Mouse (Mus musculus): ENCODE data around the gene Sart3. TPM values are rescaled to one million over a fixed set of nuclear protein-coding genes. Genes with fewer than 3 reads are reported as not detected.
"Not testable (repeated sequence)": the region's sequence is repeated elsewhere in the genome, so short reads cannot be mapped to it uniquely, and the experiment has no call there.

Gene Sart3
- polyA plus RNA-seq, 1 experiment from 2014 or later: 9.1 TPM

- no peak overlapping the region for H3K9ac ChIP-seq (ENCODE audit: low read depth, low read length)
- no peak overlapping the region for H3K4me2 ChIP-seq (replicated peaks; ENCODE audit: low read depth)
- no peak overlapping the region for H3K4me3 ChIP-seq (ENCODE audit: low read depth, low read length)
- 71% methylated on average over 5 of the region's 5 CpGs for WGBS
- ATAC-seq: no peak
- H3K4me1 ChIP-seq (replicated peaks; ENCODE audit: control insufficient read depth, insufficient read depth, low read length): 0 out of 2 replicates have a peak, but pooled peaks cover 2% of the 10 kb centered on the region
- H3K27ac ChIP-seq (ENCODE audit: low read depth, low read length): no peak overlapping the region
- H3K27me3 ChIP-seq (replicated peaks; ENCODE audit: control insufficient read depth, insufficient read depth, low read length): peaks cover 6% of the 10 kb centered on the region; the same call in 1 of the 2 replicates
- no peak for TF ChIP-seq CTCF (IDR thresholded peaks at IDR 0.05; ENCODE audit: low read depth)
- H3K9me3 ChIP-seq (ENCODE audit: control insufficient read depth): no peaks in the 10 kb centered on the region
- H3K36me3 ChIP-seq (ENCODE audit: control insufficient read depth, insufficient read depth): no peaks in the 10 kb centered on the region
Observed at GRCm38 (mm10) chr5:113786985-113787384, 14.7 kb upstream of the Sart3 start.

- H3K9me3 ChIP-seq (ENCODE audit: control insufficient read depth); H3K36me3 ChIP-seq (ENCODE audit: control insufficient read depth, insufficient read depth); H3K4me3 ChIP-seq (ENCODE audit: low read depth, low read length); H3K4me1 ChIP-seq (replicated peaks; ENCODE audit: control insufficient read depth, insufficient read depth, low read length); H3K4me2 ChIP-seq (replicated peaks; ENCODE audit: low read depth); ATAC-seq; H3K9ac ChIP-seq (ENCODE audit: low read depth, low read length); H3K27ac ChIP-seq (ENCODE audit: low read depth, low read length); H3K27me3 ChIP-seq (replicated peaks; ENCODE audit: control insufficient read depth, insufficient read depth, low read length): not testable (repeated sequence)
- WGBS: 26% methylated on average over 3 of the region's 3 CpGs
Observed at GRCm38 (mm10) chr5:113784104-113784503, 11.8 kb upstream of the Sart3 start.

- 8% methylated on average over 12 of the region's 12 CpGs for WGBS
- peaks cover 6% of the 10 kb centered on the region; the same call in 1 of the 2 replicates for H3K27me3 ChIP-seq (replicated peaks; ENCODE audit: control insufficient read depth, insufficient read depth, low read length)
- peak overlapping the region; percentile 50 for H3K27ac ChIP-seq (ENCODE audit: low read depth, low read length)
- TF ChIP-seq CTCF (IDR thresholded peaks at IDR 0.05; ENCODE audit: low read depth): no peak
- H3K36me3 ChIP-seq (ENCODE audit: control insufficient read depth, insufficient read depth): no peaks in the 10 kb centered on the region
- no peaks in the 10 kb centered on the region for H3K9me3 ChIP-seq (ENCODE audit: control insufficient read depth)
- no peak overlapping the region for H3K4me2 ChIP-seq (replicated peaks; ENCODE audit: low read depth)
- ATAC-seq: 0 out of 2 replicates have a peak, but pooled peaks have one; percentile 20
- no peaks in the 10 kb centered on the region for H3K4me1 ChIP-seq (replicated peaks; ENCODE audit: control insufficient read depth, insufficient read depth, low read length)
- H3K4me3 ChIP-seq (ENCODE audit: low read depth, low read length): no peak overlapping the region
- no peak overlapping the region for H3K9ac ChIP-seq (ENCODE audit: low read depth, low read length)
Observed at GRCm38 (mm10) chr5:113783581-113784001, 11.3 kb upstream of the Sart3 start.

GRCm38 (mm10) chr5:113782624-113783023 is 10.3 kb upstream of the Sart3 start:
- ATAC-seq: no peak
- Histone ChIP-seq H3K4me1 (replicated peaks; ENCODE audit: control insufficient read depth, insufficient read depth, low read length) (no peaks in the 10 kb centered on the region), H3K27me3 (replicated peaks; ENCODE audit: control insufficient read depth, insufficient read depth, low read length) (peaks cover 6% of the 10 kb centered on the region; the same call in 1 of the 2 replicates), H3K4me3 (ENCODE audit: low read depth, low read length) (no peak overlapping the region), H3K36me3 (ENCODE audit: control insufficient read depth, insufficient read depth) (no peaks in the 10 kb centered on the region), H3K9ac (ENCODE audit: low read depth, low read length) (no peak overlapping the region), H3K27ac (ENCODE audit: low read depth, low read length) (no peak overlapping the region), H3K4me2 (replicated peaks; ENCODE audit: low read depth) (no peak overlapping the region), H3K9me3 (ENCODE audit: control insufficient read depth) (no peaks in the 10 kb centered on the region)
- 81% methylated on average over 7 of the region's 7 CpGs for WGBS
- no peak for TF ChIP-seq CTCF (IDR thresholded peaks at IDR 0.05; ENCODE audit: low read depth)

- H3K9ac ChIP-seq (ENCODE audit: low read depth, low read length): no peak overlapping the region
- WGBS: 80% methylated on average over 7 of the region's 7 CpGs
- H3K36me3 ChIP-seq (ENCODE audit: control insufficient read depth, insufficient read depth): peaks cover 4% of the 10 kb centered on the region
- TF ChIP-seq CTCF (IDR thresholded peaks at IDR 0.05; ENCODE audit: low read depth): no peak
- H3K4me3 ChIP-seq (ENCODE audit: low read depth, low read length): no peak overlapping the region
- peaks cover 6% of the 10 kb centered on the region; the same call in 1 of the 2 replicates for H3K27me3 ChIP-seq (replicated peaks; ENCODE audit: control insufficient read depth, insufficient read depth, low read length)
- no peak overlapping the region for H3K27ac ChIP-seq (ENCODE audit: low read depth, low read length)
- ATAC-seq: no peak
- H3K4me2 ChIP-seq (replicated peaks; ENCODE audit: low read depth): no peak overlapping the region
- H3K9me3 ChIP-seq (ENCODE audit: control insufficient read depth): no peaks in the 10 kb centered on the region
- no peaks in the 10 kb centered on the region for H3K4me1 ChIP-seq (replicated peaks; ENCODE audit: control insufficient read depth, insufficient read depth, low read length)
Observed at GRCm38 (mm10) chr5:113781875-113782274, 9.6 kb upstream of the Sart3 start.

- H3K4me3 ChIP-seq (ENCODE audit: low read depth, low read length): no peak overlapping the region
- peaks cover 10% of the 10 kb centered on the region for H3K36me3 ChIP-seq (ENCODE audit: control insufficient read depth, insufficient read depth)
- peaks cover 6% of the 10 kb centered on the region; the same call in 1 of the 2 replicates for H3K27me3 ChIP-seq (replicated peaks; ENCODE audit: control insufficient read depth, insufficient read depth, low read length)
- no peak for TF ChIP-seq CTCF (IDR thresholded peaks at IDR 0.05; ENCODE audit: low read depth)
- no peaks in the 10 kb centered on the region for H3K4me1 ChIP-seq (replicated peaks; ENCODE audit: control insufficient read depth, insufficient read depth, low read length)
- no peak overlapping the region for H3K4me2 ChIP-seq (replicated peaks; ENCODE audit: low read depth)
- 65% methylated on average over 7 of the region's 7 CpGs for WGBS
- ATAC-seq: no peak
- H3K27ac ChIP-seq (ENCODE audit: low read depth, low read length): no peak overlapping the region
- H3K9me3 ChIP-seq (ENCODE audit: control insufficient read depth): no peaks in the 10 kb centered on the region
- no peak overlapping the region for H3K9ac ChIP-seq (ENCODE audit: low read depth, low read length)
Observed at GRCm38 (mm10) chr5:113781254-113781653, 8.9 kb upstream of the Sart3 start.

- 86% methylated on average over 5 of the region's 5 CpGs for WGBS
- H3K9ac ChIP-seq (ENCODE audit: low read depth, low read length): no peak overlapping the region
- no peak for ATAC-seq
- no peak overlapping the region for H3K4me2 ChIP-seq (replicated peaks; ENCODE audit: low read depth)
- no peak overlapping the region for H3K4me3 ChIP-seq (ENCODE audit: low read depth, low read length)
- H3K36me3 ChIP-seq (ENCODE audit: control insufficient read depth, insufficient read depth): peaks cover 15% of the 10 kb centered on the region
- H3K27me3 ChIP-seq (replicated peaks; ENCODE audit: control insufficient read depth, insufficient read depth, low read length): peaks cover 6% of the 10 kb centered on the region; the same call in 1 of the 2 replicates
- no peak overlapping the region for H3K27ac ChIP-seq (ENCODE audit: low read depth, low read length)
- TF ChIP-seq CTCF (IDR thresholded peaks at IDR 0.05; ENCODE audit: low read depth): no peak
- H3K9me3 ChIP-seq (ENCODE audit: control insufficient read depth): no peaks in the 10 kb centered on the region
- H3K4me1 ChIP-seq (replicated peaks; ENCODE audit: control insufficient read depth, insufficient read depth, low read length): no peaks in the 10 kb centered on the region
Observed at GRCm38 (mm10) chr5:113780763-113781162, 8.5 kb upstream of the Sart3 start.

Measured in intestine, postnatal 0 days (tissue).